Mouse (Mus musculus) limb, embryonic 14.5 days (tissue): ENCODE data around the gene Rabgef1. TPM values are rescaled to one million over a fixed set of nuclear protein-coding genes. Genes with fewer than 3 reads are reported as not detected.

Experiments
- ATAC-seq: fragments of 200-750 bp; cut with Nextera tagmentation; 2 replicates; pipeline ENCODE4 v1.8.0; 2017; ENCODE audit warnings: low read depth, moderate number of reproducible peaks, moderate TSS enrichment; ENCODE audit not compliant: low FRiP score
- DNase-seq: peaks from one replicate; pipeline ENCODE4 v3.0.0-alpha.2; 2015; ENCODE audit warnings: low spot score
- H3K27ac ChIP-seq: fragments of 300-500 bp; sonication (generic); replicated peaks from 2 replicates; pipeline ENCODE4 v1.5.1; 2014; ENCODE audit warnings: low read depth, mild to moderate bottlenecking, low read length, moderate library complexity, mixed read lengths
- H3K27me3 ChIP-seq: fragments of 300-500 bp; sonication (generic); 2 replicates; pipeline ENCODE4 v1.6.1; 2014; ENCODE audit warnings: low read length, mixed read lengths; ENCODE audit not compliant: control insufficient read depth, insufficient read depth
- H3K36me3 ChIP-seq: fragments of 300-500 bp; sonication (generic); 2 replicates; pipeline ENCODE4 v1.6.1; 2014; ENCODE audit warnings: mild to moderate bottlenecking, low read length, moderate library complexity, mixed read lengths; ENCODE audit not compliant: control insufficient read depth, insufficient read depth
- H3K4me1 ChIP-seq: fragments of 300-500 bp; sonication (generic); 2 replicates; pipeline ENCODE4 v1.6.1; 2014; ENCODE audit warnings: antibody characterized with exemption, low read length, mixed read lengths; ENCODE audit not compliant: control insufficient read depth, insufficient read depth
- H3K4me2 ChIP-seq: fragments of 300-500 bp; sonication (generic); replicated peaks from 2 replicates; pipeline ENCODE4 v1.6.1; 2014; ENCODE audit warnings: low read depth, mild to moderate bottlenecking, low read length, moderate library complexity; ENCODE audit not compliant: severe bottlenecking
- H3K4me3 ChIP-seq: fragments of 300-500 bp; sonication (generic); replicated peaks from 2 replicates; pipeline ENCODE4 v1.5.1; 2014; ENCODE audit warnings: low read length
- H3K9ac ChIP-seq: fragments of 300-500 bp; sonication (generic); 2 replicates; pipeline ENCODE4 v1.6.1; 2014; ENCODE audit warnings: mild to moderate bottlenecking, low read depth, low read length, moderate library complexity; ENCODE audit not compliant: severe bottlenecking
- H3K9me3 ChIP-seq: fragments of 300-500 bp; sonication (generic); 2 replicates; pipeline ENCODE4 v1.6.1; 2016; ENCODE audit warnings: low read length; ENCODE audit not compliant: control insufficient read depth
- POLR2A ChIP-seq: fragments of 200-500 bp; IDR thresholded peaks from 2 replicates; pipeline ENCODE4 v1.8.0; 2012; ENCODE audit warnings: inconsistent platforms, mild to moderate bottlenecking, moderate library complexity, borderline replicate concordance; ENCODE audit not compliant: insufficient read depth, insufficient read length; ENCODE audit errors: extremely low read depth
- WGBS: fragments of 180-500 bp; shearing (Covaris S2); extraction: QIAGEN DNeasy Blood & Tissue Kit; methylation state at CpG from one replicate; pipeline ENCODE4 v1.1.7; 2014; 5-methylcytosine and 5-hydroxymethylcytosine counted together
- polyA plus RNA-seq, 2 experiments: library from polyadenylated mRNA; depleted of rRNA in 1 of 2; stranded (reverse) in 1 of 2; unstranded in 1 of 2; fragments of >200 nt; fragmentation: Nextera tagmentation in 1 of 2; extraction: Ambion mirVana in 1 of 2; gene quantifications; 2 replicates each; pipeline versions ENCODE4 v1.2.1 to v1.2.3; 2012 to 2014

Rabgef1 gene
- polyA plus RNA-seq, 2 experiments: 19.4 to 20.2 TPM

GRCm38 (mm10) chr5:130192356-130192944 lies 20.9 kb downstream of the Rabgef1 start:
- Histone ChIP-seq H3K9me3 (no peaks in the 10 kb centered on the region), H3K4me2 (no peak overlapping the region), H3K27me3 (no peaks in the 10 kb centered on the region), H3K36me3 (peaks cover 53% of the 10 kb centered on the region), H3K4me1 (no peaks in the 10 kb centered on the region), H3K9ac (no peak overlapping the region), H3K4me3 (no peak overlapping the region), H3K27ac (no peak overlapping the region)
- DNase-seq (no peak), ATAC-seq (no peak)
- TF ChIP-seq POLR2A: no peak
- WGBS: 85% methylated on average over 2 of the region's 2 CpGs

- Histone ChIP-seq H3K36me3 (peaks cover 60% of the 10 kb centered on the region), H3K4me3 (no peak overlapping the region)
- WGBS: 77% methylated on average over 3 of the region's 3 CpGs
These were observed 22.2 kb downstream of the Rabgef1 start for GRCm38 (mm10) chr5:130193760-130194159.

GRCm38 (mm10) chr5:130196307-130196706 lies 24.7 kb downstream of the Rabgef1 start:
- ATAC-seq: peak; percentile 60; the same call in 1 of the 2 replicates
- 82% methylated on average over 1 of the region's 1 CpGs for WGBS
- H3K27ac ChIP-seq: no peak overlapping the region
- H3K27me3 ChIP-seq: no peaks in the 10 kb centered on the region
- H3K9me3 ChIP-seq: no peaks in the 10 kb centered on the region
- DNase-seq: peak; percentile 3
- H3K4me1 ChIP-seq: no peaks in the 10 kb centered on the region
- no peak overlapping the region for H3K4me3 ChIP-seq
- H3K4me2 ChIP-seq: no peak overlapping the region
- peaks cover 52% of the 10 kb centered on the region for H3K36me3 ChIP-seq
- no peak overlapping the region for H3K9ac ChIP-seq
- TF ChIP-seq POLR2A: no peak

More at GRCm38 (mm10) chr5:130193760-130194159, 22.2 kb downstream of the Rabgef1 start:
- TF ChIP-seq POLR2A: no peak
- no peak overlapping the region for H3K9ac ChIP-seq
- no peak overlapping the region for H3K4me2 ChIP-seq
- ATAC-seq (no peak), DNase-seq (no peak)
- H3K4me1 ChIP-seq: no peaks in the 10 kb centered on the region
- no peaks in the 10 kb centered on the region for H3K27me3 ChIP-seq
- H3K9me3 ChIP-seq: no peaks in the 10 kb centered on the region
- no peak overlapping the region for H3K27ac ChIP-seq

GRCm38 (mm10) chr5:130197454-130197853 lies 25.9 kb downstream of the Rabgef1 start:
- peaks cover 47% of the 10 kb centered on the region for H3K36me3 ChIP-seq
- no peaks in the 10 kb centered on the region for H3K9me3 ChIP-seq
- DNase-seq (no peak), ATAC-seq (no peak)
- 89% methylated on average over 3 of the region's 3 CpGs for WGBS
- TF ChIP-seq POLR2A: no peak
- H3K4me2 ChIP-seq: no peak overlapping the region
- no peaks in the 10 kb centered on the region for H3K27me3 ChIP-seq
- no peak overlapping the region for H3K9ac ChIP-seq
- no peak overlapping the region for H3K27ac ChIP-seq
- H3K4me3 ChIP-seq: no peak overlapping the region
- no peaks in the 10 kb centered on the region for H3K4me1 ChIP-seq

GRCm38 (mm10) chr5:130197981-130198380 lies 26.4 kb downstream of the Rabgef1 start:
- Histone ChIP-seq H3K27ac (no peak overlapping the region), H3K36me3 (peaks cover 43% of the 10 kb centered on the region), H3K4me3 (no peak overlapping the region), H3K4me1 (no peaks in the 10 kb centered on the region), H3K4me2 (no peak overlapping the region), H3K27me3 (no peaks in the 10 kb centered on the region), H3K9me3 (no peaks in the 10 kb centered on the region), H3K9ac (no peak overlapping the region)
- ATAC-seq (no peak), DNase-seq (no peak)
- no peak for TF ChIP-seq POLR2A
- 93% methylated on average over 7 of the region's 7 CpGs for WGBS
